Mouse (Mus musculus): ENCODE results near the gene Sult2a8. TPM values are rescaled to one million over a fixed set of nuclear protein-coding genes. Genes with fewer than 3 reads are reported as not detected.
"Not testable (repeated sequence)": the region's sequence is repeated elsewhere in the genome, so short reads cannot be mapped to it uniquely, and the experiment has no call there.

Gene Sult2a8
- polyA plus RNA-seq, 1 experiment = not detected

DNA sequence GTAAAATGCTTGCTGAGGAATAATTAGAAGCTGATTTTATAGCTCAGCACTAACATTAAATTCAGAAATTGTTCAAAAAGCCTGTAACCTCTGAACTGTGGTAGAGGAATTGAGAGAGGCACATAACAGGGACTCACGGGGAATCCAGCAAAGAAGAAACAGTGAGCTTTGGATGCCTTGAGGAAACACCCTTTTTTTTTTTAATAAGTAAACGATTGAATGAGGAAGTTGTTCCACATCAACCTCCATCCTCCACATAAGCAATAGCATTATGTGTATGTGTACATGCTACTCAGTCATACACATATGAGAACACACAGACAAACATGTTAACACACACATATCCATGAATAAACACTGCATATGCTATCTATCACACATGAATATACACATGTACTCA is 8.5 kb downstream of the Sult2a8 start:
- H3K27me3 ChIP-seq (ENCODE audit: control insufficient read depth, insufficient read depth, insufficient read length) = no peaks in the 10 kb centered on the region
- H3K36me3 ChIP-seq (ENCODE audit: control insufficient read depth, insufficient read depth) = no peaks in the 10 kb centered on the region
- H3K79me3 ChIP-seq (ENCODE audit: low read depth) = no peaks in the 10 kb centered on the region
- TF ChIP-seq CTCF (IDR thresholded peaks at IDR 0.05; ENCODE audit: control insufficient read depth, insufficient read depth, insufficient read length) (no peak), MYOD1 (IDR thresholded peaks at IDR 0.05; ENCODE audit: control insufficient read depth, insufficient read length, low read depth) (no peak), FOSL1 (IDR thresholded peaks at IDR 0.05; ENCODE audit: insufficient read depth, low read length, poor library complexity, severe bottlenecking) (no peak), USF1 (IDR thresholded peaks at IDR 0.05; ENCODE audit: low read depth) (no peak), MAX (IDR thresholded peaks at IDR 0.05) (no peak), CEBPB (IDR thresholded peaks at IDR 0.05; ENCODE audit: low read depth) (no peak), MYOG (IDR thresholded peaks at IDR 0.05; ENCODE audit: control insufficient read depth, extremely low read depth, insufficient read length) (no peak)
- H3K79me2 ChIP-seq (ENCODE audit: control insufficient read depth, insufficient read depth) = no peaks in the 10 kb centered on the region
- H3ac ChIP-seq (ENCODE audit: control insufficient read depth, insufficient read length, low read depth) = no peak overlapping the region
- H3K4me3 ChIP-seq (ENCODE audit: insufficient read depth, poor library complexity, severe bottlenecking) = no peak overlapping the region

DNA sequence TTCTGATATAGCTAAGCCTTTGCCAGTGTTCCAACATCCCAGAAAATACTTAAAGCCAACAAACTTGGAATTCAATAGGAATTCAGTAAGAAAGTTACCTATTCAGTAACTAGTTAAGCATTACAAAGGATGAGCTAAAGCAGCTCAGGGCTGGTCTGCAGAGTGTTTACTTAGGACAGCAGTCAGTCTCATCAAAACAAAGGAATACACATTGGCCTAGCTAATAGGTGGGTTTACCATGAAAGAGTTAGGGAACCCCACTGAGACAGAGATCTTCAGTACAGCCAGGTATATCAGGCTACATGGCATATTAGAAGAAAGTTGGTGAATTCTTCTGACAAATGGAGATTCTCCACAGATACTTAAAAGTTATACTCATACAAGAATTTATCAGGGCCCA is 47.2 kb downstream of the Sult2a8 start:
- H3K79me3 ChIP-seq (ENCODE audit: low read depth); H3K4me3 ChIP-seq (ENCODE audit: insufficient read depth, poor library complexity, severe bottlenecking): not testable (repeated sequence)

DNA sequence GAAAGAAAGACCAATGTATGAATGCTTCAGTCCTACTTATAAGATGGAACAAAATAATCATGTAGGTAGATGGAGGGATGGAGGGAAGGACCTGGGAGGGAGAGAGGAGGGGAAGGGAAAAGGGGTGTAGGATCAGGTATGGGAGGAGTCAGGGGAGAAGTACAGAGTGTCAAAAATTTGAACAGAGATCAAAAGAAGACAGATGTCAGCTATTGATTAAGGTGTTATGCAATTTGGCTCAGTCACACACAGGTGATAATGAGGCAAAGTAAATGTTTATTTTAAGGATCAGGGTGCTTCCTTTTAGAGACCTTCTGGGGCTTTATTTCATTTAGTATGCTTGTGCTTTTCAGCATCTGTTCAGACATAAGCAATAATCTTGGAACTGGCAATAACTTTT is 50.1 kb downstream of the Sult2a8 start:
- no peaks in the 10 kb centered on the region for H3K79me2 ChIP-seq (ENCODE audit: control insufficient read depth, insufficient read depth)
- H3K79me3 ChIP-seq (ENCODE audit: low read depth) = no peaks in the 10 kb centered on the region
- no peak overlapping the region for H3ac ChIP-seq (ENCODE audit: control insufficient read depth, insufficient read length, low read depth)
- H3K27me3 ChIP-seq (ENCODE audit: control insufficient read depth, insufficient read depth, insufficient read length) = no peaks in the 10 kb centered on the region
- TF ChIP-seq CEBPB (IDR thresholded peaks at IDR 0.05; ENCODE audit: low read depth) = no peak
- no peak for TF ChIP-seq FOSL1 (IDR thresholded peaks at IDR 0.05; ENCODE audit: insufficient read depth, low read length, poor library complexity, severe bottlenecking)
- no peak for TF ChIP-seq CTCF (IDR thresholded peaks at IDR 0.05; ENCODE audit: control insufficient read depth, insufficient read depth, insufficient read length)
- no peak for TF ChIP-seq MAX (IDR thresholded peaks at IDR 0.05)
- no peak for TF ChIP-seq USF1 (IDR thresholded peaks at IDR 0.05; ENCODE audit: low read depth)
- no peak for TF ChIP-seq MYOD1 (IDR thresholded peaks at IDR 0.05; ENCODE audit: control insufficient read depth, insufficient read length, low read depth)
- TF ChIP-seq MYOG (IDR thresholded peaks at IDR 0.05; ENCODE audit: control insufficient read depth, extremely low read depth, insufficient read length) = no peak
- H3K4me3 ChIP-seq (ENCODE audit: insufficient read depth, poor library complexity, severe bottlenecking) = no peak overlapping the region
- H3K36me3 ChIP-seq (ENCODE audit: control insufficient read depth, insufficient read depth) = no peaks in the 10 kb centered on the region

More for the DNA sequence above, 47.2 kb downstream of the Sult2a8 start:
- H3K27me3 ChIP-seq (ENCODE audit: control insufficient read depth, insufficient read depth, insufficient read length); H3K79me2 ChIP-seq (ENCODE audit: control insufficient read depth, insufficient read depth); H3ac ChIP-seq (ENCODE audit: control insufficient read depth, insufficient read length, low read depth); H3K36me3 ChIP-seq (ENCODE audit: control insufficient read depth, insufficient read depth): not testable (repeated sequence)

Other genes with a start within 250 kb of the Sult2a8 start
- gene Sult2a6, start 191.9 kb downstream of the Sult2a8 start, polyA plus RNA-seq (2012; fragmentation: generic; extraction: Trizol) = not detected
- not detected for gene Obox8, start 113.2 kb downstream of the Sult2a8 start, polyA plus RNA-seq (2012; fragmentation: generic; extraction: Trizol)
- gene Sult2a7, start 47.5 kb upstream of the Sult2a8 start, polyA plus RNA-seq (2012; fragmentation: generic; extraction: Trizol) = not detected
- not detected for gene Vmn1r90, start 116.7 kb upstream of the Sult2a8 start, polyA plus RNA-seq (2012; fragmentation: generic; extraction: Trizol)
- not detected for gene Obox7, start 212.7 kb upstream of the Sult2a8 start, polyA plus RNA-seq (2012; fragmentation: generic; extraction: Trizol)

All from C2C12 (cell line).